Mouse (Mus musculus) brain, embryonic 14.5 days (tissue): ENCODE data around the gene Ftsj3.

Experiments
- CTCF ChIP-seq: fragments of 200-500 bp; IDR thresholded peaks from 2 replicates; pipeline ENCODE4 v1.5.1; 2012; ENCODE audit warnings: inconsistent platforms, mild to moderate bottlenecking, moderate library complexity, borderline replicate concordance; ENCODE audit not compliant: insufficient read depth, insufficient read length; ENCODE audit errors: extremely low read depth
- POLR2A ChIP-seq: fragments of 200-500 bp; IDR thresholded peaks from 2 replicates; pipeline ENCODE4 v1.6.1; 2012; ENCODE audit warnings: mild to moderate bottlenecking, inconsistent platforms, borderline replicate concordance; ENCODE audit not compliant: poor library complexity, insufficient read depth, insufficient read length, severe bottlenecking; ENCODE audit errors: extremely low read depth

GRCm38 (mm10) chr11:106272644-106273310 is 16.9 kb upstream of the Ftsj3 start, which contains the start of gene Smarcd2:
- TF ChIP-seq POLR2A (peak; percentile 31; the same call in 1 of the 2 replicates), CTCF (no peak)
